ENCODE assay signal across 18 mouse cellular contexts in the genomic region with DNA sequence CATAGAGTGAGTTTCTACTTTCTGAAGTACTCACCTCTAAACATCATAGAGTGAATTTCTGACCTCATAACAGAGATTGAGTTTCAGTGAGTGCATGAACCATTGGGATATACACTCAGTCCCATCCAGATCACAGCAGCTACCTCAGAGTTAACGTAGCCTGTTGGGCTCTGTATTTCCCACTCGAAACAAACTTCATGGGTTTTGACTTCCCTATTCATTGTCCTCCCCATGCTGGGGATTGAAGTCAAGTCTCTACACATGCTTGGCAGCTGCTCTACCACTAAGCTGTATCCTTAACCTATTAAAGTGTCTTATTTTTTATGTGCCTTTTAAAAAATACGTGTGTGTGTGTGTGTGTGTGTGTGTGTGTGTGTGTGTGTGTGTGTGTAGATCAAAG. TPM values are rescaled to one million over a fixed set of nuclear protein-coding genes. Genes with fewer than 3 reads are reported as not detected.
DNase-seq lines count a peak whose midpoint lies in the region; ATAC-seq lines count a peak whose summit lies in the region.
"Had no signal": no experiment of that assay in that cellular context is flagged by ENCODE, and none has a peak within 500 bp of the region (broad histone marks: within the 10 kb centered on the region; RNA-seq: fewer than 3 reads in every experiment).

No protein-coding gene starts in this region.

- no peak for DNase-seq in kidney, postnatal 10 days
- DNase-seq: adrenal gland, adult 8-10 months; adrenal gland, postnatal 14 days; adrenal gland, postnatal 36 days; cerebellum, adult 11-12 months; cerebellum, adult 2 months; cerebellum, adult 9-10 months; cerebellum, postnatal 10 days; cerebellum, postnatal 25 days; embryo, embryonic 11 days; forebrain, postnatal 0 days had no signal

- 0 out of 2 replicates have a peak, but pooled peaks have one; percentile 22 for ATAC-seq in common myeloid progenitor, adult 5-6 weeks (replicated peaks; ENCODE audit: low read depth, poor library complexity, severe bottlenecking)
- peak; percentile 63 for ATAC-seq in granulocyte monocyte progenitor cell, adult 5-6 weeks (replicated peaks; ENCODE audit: poor library complexity, severe bottlenecking)
- peak; percentile 39; the same call in 1 of the 2 replicates for ATAC-seq in megakaryocyte progenitor cell, adult 5-6 weeks (replicated peaks; ENCODE audit: poor library complexity)
- no peak for ATAC-seq in CD4-positive, CD25-positive, alpha-beta regulatory T cell, adult 4 months
- ATAC-seq: activated CD4-positive, CD25-positive, alpha-beta regulatory T cell, adult 4 months; forebrain, embryonic 14.5 days; forebrain, postnatal 0 days; Patski had no signal

RNA-seq across cellular contexts. Expression of gene Abl2, which starts 26.9 kb away (rescaled TPM):
- total RNA-seq in common myeloid progenitor, adult 5-6 weeks (2017): 19.7 and 21.1 TPM in 2 replicates
- total RNA-seq in granulocyte monocyte progenitor cell, adult 5-6 weeks (2014; fragmentation: Nextera tagmentation): 11.4 and 12.6 TPM in 2 replicates
- total RNA-seq in granulocyte monocyte progenitor cell, adult 5-6 weeks (2017): 15.6 and 22.6 TPM in 2 replicates
- 7.8 and 10.4 TPM in 2 replicates for total RNA-seq in megakaryocyte progenitor cell, adult 5-6 weeks (2015)
- total RNA-seq in megakaryocyte progenitor cell, adult 5-6 weeks (2017): 14.0 and 14.5 TPM in 2 replicates
- polyA plus RNA-seq in CD4-positive, CD25-positive, alpha-beta regulatory T cell, adult 4 months (2017; shearing (Covaris generic)): 1 to 10 TPM; 4.6 to 4.9 TPM
